Comparison of ENCODE assay signal across 14 mouse cellular contexts in the genomic region with DNA sequence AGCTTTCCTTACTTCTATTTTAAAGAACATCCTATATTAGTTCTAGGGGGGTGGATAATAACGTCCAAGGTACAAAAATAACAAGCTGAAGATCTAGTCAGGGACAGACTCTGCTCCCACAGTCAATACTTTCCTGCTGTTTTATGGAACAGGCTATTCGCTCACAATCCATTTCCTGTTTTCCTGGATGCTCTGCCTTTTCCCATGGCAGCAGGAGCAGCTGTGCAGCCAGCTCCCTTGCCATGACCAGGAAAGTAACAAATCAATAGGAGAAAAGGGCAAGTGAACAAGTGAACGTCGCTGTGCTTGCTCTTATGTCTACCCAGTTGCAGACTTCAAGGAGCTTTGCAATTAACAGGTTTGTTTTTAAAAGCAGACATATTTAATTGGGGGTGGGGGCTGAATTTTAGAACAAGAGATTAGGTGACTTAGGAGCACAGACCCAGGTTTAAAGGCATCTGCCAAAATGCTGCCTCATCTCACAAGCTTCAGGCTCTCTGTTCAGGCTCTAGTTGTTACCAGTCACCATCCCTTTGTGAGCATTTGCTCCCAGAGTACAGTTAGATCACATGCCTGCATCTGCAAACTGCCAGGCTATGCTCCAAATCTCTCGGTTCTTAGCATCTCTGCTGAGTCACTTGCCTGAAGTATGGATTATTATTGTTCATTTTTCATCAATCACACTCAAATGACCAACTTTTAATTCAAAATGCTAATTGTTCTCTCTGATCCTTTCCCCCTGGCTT.
DNase-seq lines count a peak whose midpoint lies in the region; ATAC-seq and TF ChIP-seq lines count a peak whose summit lies in the region.
"Had no signal": no experiment of that assay in that cellular context is flagged by ENCODE, and none has a peak within 500 bp of the region (broad histone marks: within the 10 kb centered on the region; RNA-seq: fewer than 3 reads in every experiment).

No protein-coding gene starts in this region.

- no peaks in the 10 kb centered on the region for H3K27me3 ChIP-seq in heart, adult 2 months (ENCODE audit: control insufficient read depth, insufficient read depth, low read length)
- H3K27me3 ChIP-seq in heart, embryonic 11.5 days (ENCODE audit: control insufficient read depth, insufficient read depth, low read length): no peaks in the 10 kb centered on the region
- no peaks in the 10 kb centered on the region for H3K27me3 ChIP-seq in hindbrain, embryonic 14.5 days (ENCODE audit: control insufficient read depth, insufficient read depth, low read length)
- no peaks in the 10 kb centered on the region for H3K27me3 ChIP-seq in neural tube, embryonic 12.5 days (replicated peaks)
- no peaks in the 10 kb centered on the region for H3K27me3 ChIP-seq in thymus, adult 2 months (ENCODE audit: control insufficient read depth, insufficient read depth, low read length)
- H3K27me3 ChIP-seq: embryonic facial prominence, embryonic 15.5 days; lung, embryonic 15.5 days; Patski had no signal

- no peak for TF ChIP-seq POLR2A in heart, adult 2 months (IDR thresholded peaks at IDR 0.05; ENCODE audit: insufficient read depth, low read depth, low read length)
- TF ChIP-seq POLR2A in thymus, adult 2 months (IDR thresholded peaks at IDR 0.05; ENCODE audit: control insufficient read depth, extremely low read depth, insufficient read depth, low read length, poor library complexity): no peak

- no peak overlapping the region for H3K9ac ChIP-seq in heart, adult 2 months (ENCODE audit: low read depth, low read length)
- H3K9ac ChIP-seq in heart, embryonic 11.5 days (ENCODE audit: low read depth, low read length): no peak overlapping the region
- peak overlapping the region; percentile 14; the same call in 1 of the 2 replicates for H3K9ac ChIP-seq in hindbrain, embryonic 14.5 days
- no peak overlapping the region for H3K9ac ChIP-seq in neural tube, embryonic 12.5 days
- H3K9ac ChIP-seq: embryonic facial prominence, embryonic 15.5 days; lung, embryonic 15.5 days had no signal

- WGBS in heart, adult 2 months: 34% methylated on average over 5 of the region's 5 CpGs
- WGBS in heart, embryonic 11.5 days (ENCODE audit: insufficient replicate concordance): 56% methylated on average over 5 of the region's 5 CpGs
- WGBS in hindbrain, embryonic 14.5 days: 42% methylated on average over 5 of the region's 5 CpGs
- 15% methylated on average over 5 of the region's 5 CpGs for WGBS in neural tube, embryonic 12.5 days
- WGBS in thymus, adult 2 months: 38% methylated on average over 5 of the region's 5 CpGs

- intact Hi-C loops in heart, adult 2 months (cut with DNase I): no loop called here
- intact Hi-C loops in left cerebral cortex, adult 2 months (cut with DNase I): no loop called here

- H3K9me3 ChIP-seq in heart, embryonic 11.5 days (replicated peaks; ENCODE audit: control insufficient read depth, low read length): no peaks in the 10 kb centered on the region
- H3K9me3 ChIP-seq in hindbrain, embryonic 14.5 days (ENCODE audit: control insufficient read depth, low read length): no peaks in the 10 kb centered on the region
- no peaks in the 10 kb centered on the region for H3K9me3 ChIP-seq in neural tube, embryonic 12.5 days
- H3K9me3 ChIP-seq: embryonic facial prominence, embryonic 15.5 days; lung, embryonic 15.5 days had no signal

- peaks cover 3% of the 10 kb centered on the region for H3K4me1 ChIP-seq in heart, adult 2 months (ENCODE audit: control insufficient read depth, insufficient read depth, low read length)
- no peaks in the 10 kb centered on the region for H3K4me1 ChIP-seq in heart, embryonic 11.5 days (ENCODE audit: control insufficient read depth, insufficient read depth, low read length)
- peaks cover 8% of the 10 kb centered on the region; the same call in 1 of the 2 replicates for H3K4me1 ChIP-seq in hindbrain, embryonic 14.5 days (replicated peaks; ENCODE audit: control insufficient read depth, insufficient read depth, low read length)
- peaks cover 5% of the 10 kb centered on the region; the same call in 1 of the 2 replicates for H3K4me1 ChIP-seq in neural tube, embryonic 12.5 days
- H3K4me1 ChIP-seq in thymus, adult 2 months (replicated peaks; ENCODE audit: control insufficient read depth, insufficient read depth, low read length): no peaks in the 10 kb centered on the region
- H3K4me1 ChIP-seq: embryonic facial prominence, embryonic 15.5 days had no signal

- TF ChIP-seq CTCF in heart, adult 2 months (IDR thresholded peaks at IDR 0.05): no peak
- TF ChIP-seq CTCF in left cerebral cortex, adult 2 months (IDR thresholded peaks at IDR 0.05): no peak
- no peak for TF ChIP-seq CTCF in thymus, adult 2 months (IDR thresholded peaks at IDR 0.05; ENCODE audit: borderline replicate concordance, control insufficient read depth, extremely low read depth, insufficient read depth, low read length, poor library complexity)

- no peaks in the 10 kb centered on the region for H3K79me2 ChIP-seq in heart, adult 2 months (replicated peaks; ENCODE audit: control insufficient read depth, insufficient read depth, low read length)

- H3K4me2 ChIP-seq in heart, embryonic 11.5 days: no peak overlapping the region
- H3K4me2 ChIP-seq in hindbrain, embryonic 14.5 days (replicated peaks): no peak overlapping the region; the same call in 1 of the 2 replicates
- H3K4me2 ChIP-seq in neural tube, embryonic 12.5 days (replicated peaks): no peak overlapping the region
- H3K4me2 ChIP-seq: embryonic facial prominence, embryonic 15.5 days; lung, embryonic 15.5 days had no signal

- peak overlapping the region; percentile 56 for H3K27ac ChIP-seq in heart, adult 2 months
- no peak overlapping the region for H3K27ac ChIP-seq in heart, embryonic 11.5 days (ENCODE audit: low read depth, low read length)
- H3K27ac ChIP-seq in left cerebral cortex, adult 2 months: peak overlapping the region; percentile 41; the same call in 1 of the 2 replicates
- peak overlapping the region; percentile 68 for H3K27ac ChIP-seq in hindbrain, embryonic 14.5 days
- H3K27ac ChIP-seq in neural tube, embryonic 12.5 days: no peak overlapping the region
- no peak overlapping the region for H3K27ac ChIP-seq in thymus, adult 2 months (ENCODE audit: control insufficient read depth, insufficient read depth, low read length)
- H3K27ac ChIP-seq: embryonic facial prominence, embryonic 15.5 days; lung, embryonic 15.5 days had no signal

- no peaks in the 10 kb centered on the region for H3K36me3 ChIP-seq in heart, adult 2 months (ENCODE audit: control insufficient read depth, insufficient read depth, low read length)
- H3K36me3 ChIP-seq in heart, embryonic 11.5 days (ENCODE audit: control insufficient read depth, insufficient read depth, low read length): no peaks in the 10 kb centered on the region
- H3K36me3 ChIP-seq in hindbrain, embryonic 14.5 days (replicated peaks; ENCODE audit: control insufficient read depth, insufficient read depth): no peaks in the 10 kb centered on the region
- H3K36me3 ChIP-seq in neural tube, embryonic 12.5 days: no peaks in the 10 kb centered on the region
- no peaks in the 10 kb centered on the region for H3K36me3 ChIP-seq in thymus, adult 2 months (ENCODE audit: control insufficient read depth, insufficient read depth, low read length)
- H3K36me3 ChIP-seq: embryonic facial prominence, embryonic 15.5 days; lung, embryonic 15.5 days had no signal

- TF ChIP-seq EP300 in heart, adult 2 months (IDR thresholded peaks at IDR 0.05; ENCODE audit: insufficient read depth, low read depth, low read length): no peak

- no peak for ATAC-seq in heart, embryonic 11.5 days (replicated peaks; ENCODE audit: insufficient number of reproducible peaks, low FRiP score, low TSS enrichment)
- ATAC-seq in hindbrain, embryonic 14.5 days (ENCODE audit: low FRiP score): peak; percentile 72
- ATAC-seq in neural tube, embryonic 12.5 days (ENCODE audit: low FRiP score, low read depth): peak; percentile 81
- ATAC-seq: Patski had no signal

- H3K4me3 ChIP-seq in heart, adult 2 months: no peak overlapping the region
- no peak overlapping the region for H3K4me3 ChIP-seq in heart, embryonic 11.5 days (ENCODE audit: low read depth, low read length)
- no peak overlapping the region for H3K4me3 ChIP-seq in left cerebral cortex, adult 2 months
- no peak overlapping the region for H3K4me3 ChIP-seq in hindbrain, embryonic 14.5 days (replicated peaks; ENCODE audit: low read length)
- H3K4me3 ChIP-seq in neural tube, embryonic 12.5 days: no peak overlapping the region
- no peak overlapping the region for H3K4me3 ChIP-seq in thymus, adult 2 months (ENCODE audit: control insufficient read depth, insufficient read depth, low read length)
- H3K4me3 ChIP-seq: embryonic facial prominence, embryonic 15.5 days; lung, embryonic 15.5 days had no signal

- DNase-seq in heart, adult 2 months: no peak
- DNase-seq in left cerebral cortex, adult 2 months (ENCODE audit: extremely low spot score in 1 of 2, low spot score in 2 of 2): no peak
- DNase-seq in left cerebral cortex, adult 11 months (ENCODE audit: low spot score): no peak
- no peak for DNase-seq in hindbrain, embryonic 14.5 days (ENCODE audit: low spot score)
- no peak for DNase-seq in thymus, adult 2 months
- no peak for DNase-seq in spleen, adult 18-20 months
- DNase-seq: adrenal gland, postnatal 14 days; cerebellum, adult 11-12 months; left cerebral cortex, postnatal 4 days had no signal

Comparison
In these comparisons a context has a peak if more than half of its experiments do, and no peak if none do; other contexts are left out.
1. H3K27ac ChIP-seq: peak in heart, adult 2 months (single experiment), left cerebral cortex, adult 2 months (single experiment) and hindbrain, embryonic 14.5 days (single experiment); none in heart, embryonic 11.5 days (single experiment), neural tube, embryonic 12.5 days (single experiment) and thymus, adult 2 months (single experiment).